Mouse (Mus musculus) bone marrow, adult 2 months (tissue): Measurements from ENCODE around the gene Rdh12.

Source experiments
- CTCF ChIP-seq: fragments of 200-500 bp; IDR thresholded peaks from 2 replicates; pipeline ENCODE4 v1.5.1; 2011; ENCODE audit warnings: low read length, control low read depth; ENCODE audit not compliant: control insufficient read depth, insufficient read depth
- POLR2A ChIP-seq: fragments of 200-500 bp; IDR thresholded peaks from 2 replicates; pipeline ENCODE4 v1.6.1; 2011; ENCODE audit warnings: low read depth, mild to moderate bottlenecking, control low read depth, low read length, borderline replicate concordance; ENCODE audit not compliant: control insufficient read depth

GRCm38 (mm10) chr12:79191701-79192100 is 17.0 kb upstream of the Rdh12 start:
- TF ChIP-seq POLR2A (no peak), CTCF (peak; percentile 48)
